Mouse (Mus musculus) heart, adult 2 months (tissue): ENCODE data around the gene Pros1. TPM values are rescaled to one million over a fixed set of nuclear protein-coding genes. Genes with fewer than 3 reads are reported as not detected.

Experiments used
- DNase-seq, 2 experiments: peaks; one replicate each; pipeline ENCODE4 v3.0.0; 2021
- H3K27ac ChIP-seq: fragments of 200-600 bp; 2 replicates; pipeline ENCODE4 v1.8.1; 2022
- H3K27me3 ChIP-seq: fragments of 200-500 bp; 2 replicates; pipeline ENCODE4 v1.6.1; 2012; ENCODE audit warnings: mild to moderate bottlenecking, low read length, inconsistent platforms, mixed read lengths; ENCODE audit not compliant: control insufficient read depth, insufficient read depth
- H3K36me3 ChIP-seq: fragments of 200-500 bp; 2 replicates; pipeline ENCODE4 v1.6.1; 2012; ENCODE audit warnings: low read length, inconsistent platforms; ENCODE audit not compliant: control insufficient read depth, insufficient read depth
- H3K4me1 ChIP-seq: fragments of 200-500 bp; 2 replicates; pipeline ENCODE4 v1.6.1; 2011; ENCODE audit warnings: low read length; ENCODE audit not compliant: control insufficient read depth, insufficient read depth
- H3K4me3 ChIP-seq: fragments of 200-600 bp; 2 replicates; pipeline ENCODE4 v1.8.1; 2022
- H3K79me2 ChIP-seq: fragments of 200-500 bp; replicated peaks from 2 replicates; pipeline ENCODE4 v1.6.1; 2012; ENCODE audit warnings: mild to moderate bottlenecking, inconsistent platforms, low read length, moderate library complexity, mixed read lengths; ENCODE audit not compliant: control insufficient read depth, insufficient read depth
- H3K9ac ChIP-seq: fragments of 200-500 bp; 2 replicates; pipeline ENCODE4 v1.6.1; 2012; ENCODE audit warnings: low read depth, mild to moderate bottlenecking, control low read depth, inconsistent platforms, low read length, mixed read lengths
- CTCF ChIP-seq: fragments of 200-600 bp; IDR thresholded peaks from 2 replicates; pipeline ENCODE4 v1.8.1; 2022; ENCODE audit warnings: antibody characterized with exemption, mild to moderate bottlenecking, moderate library complexity
- EP300 ChIP-seq: fragments of 200-500 bp; IDR thresholded peaks from 2 replicates; pipeline ENCODE4 v1.6.1; 2011; ENCODE audit warnings: low read depth, low read length, control low read depth; ENCODE audit not compliant: insufficient read depth
- POLR2A ChIP-seq: fragments of 200-500 bp; IDR thresholded peaks from 2 replicates; pipeline ENCODE4 v1.6.1; 2011; ENCODE audit warnings: mild to moderate bottlenecking, low read depth, low read length, control low read depth; ENCODE audit not compliant: insufficient read depth
- WGBS: fragments of 180-500 bp; shearing (Covaris S2); methylation state at CpG from one replicate; pipeline ENCODE4 v1.1.7; 2018; 5-methylcytosine and 5-hydroxymethylcytosine counted together
- intact Hi-C: fragments of 180-260 bp; cut with DNase I; formaldehyde crosslinking; loops from one replicate; pipeline ENCODE4 v1.15.1; 2025
- polyA plus RNA-seq: library from polyadenylated mRNA; depleted of rRNA; stranded (reverse); fragments of >200 nt; gene quantifications from 2 replicates; pipeline ENCODE4 v1.2.3, GENCODE M21; 2012
- total RNA-seq, 2 experiments: library from RNA; stranded (reverse); gene quantifications; 2 replicates each; pipeline ENCODE4 v1.2.3; 2021

Gene Pros1
- total and polyA plus RNA-seq, 3 experiments = 5.9 to 17.0 (median 15.5) TPM

DNA sequence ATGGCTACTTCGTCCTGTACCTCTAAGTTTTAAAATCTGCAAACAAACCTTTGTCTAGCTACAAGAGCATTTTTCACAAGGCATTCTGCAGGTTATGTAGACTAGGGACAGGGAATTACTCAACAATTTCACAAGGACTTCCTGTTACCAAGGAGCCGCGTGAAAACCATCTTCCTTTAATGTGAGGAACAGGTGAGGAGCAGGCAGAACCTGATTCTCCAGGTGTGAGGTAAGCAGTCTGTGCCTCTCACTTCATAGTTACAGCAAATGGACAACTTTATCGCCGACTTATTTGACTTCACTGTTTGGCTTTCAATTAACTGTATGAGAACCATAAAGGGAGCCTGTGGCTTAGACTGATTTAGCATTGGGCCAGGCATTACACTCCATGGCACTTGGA lies 39.6 kb upstream of the Pros1 start, which contains the start of gene Stx19:
Stx19 (plus strand) TSS at position 186 of the 400 bp plus-strand sequence.
- 76% methylated on average over 5 of the region's 5 CpGs for WGBS
- no peaks in the 10 kb centered on the region for H3K36me3 ChIP-seq
- H3K9ac ChIP-seq = no peak within 1 kb of the TSS
- H3K27ac ChIP-seq = no peak within 1 kb of the TSS
- H3K4me1 ChIP-seq = no peaks in the 10 kb centered on the region
- no peak for DNase-seq
- TF ChIP-seq EP300 = no peak
- no peak for TF ChIP-seq CTCF
- TF ChIP-seq POLR2A = no peak
- intact Hi-C loops = no loop called here
- no peaks in the 10 kb centered on the region for H3K79me2 ChIP-seq
- no peak within 1 kb of the TSS for H3K4me3 ChIP-seq
- no peaks in the 10 kb centered on the region for H3K27me3 ChIP-seq

DNA sequence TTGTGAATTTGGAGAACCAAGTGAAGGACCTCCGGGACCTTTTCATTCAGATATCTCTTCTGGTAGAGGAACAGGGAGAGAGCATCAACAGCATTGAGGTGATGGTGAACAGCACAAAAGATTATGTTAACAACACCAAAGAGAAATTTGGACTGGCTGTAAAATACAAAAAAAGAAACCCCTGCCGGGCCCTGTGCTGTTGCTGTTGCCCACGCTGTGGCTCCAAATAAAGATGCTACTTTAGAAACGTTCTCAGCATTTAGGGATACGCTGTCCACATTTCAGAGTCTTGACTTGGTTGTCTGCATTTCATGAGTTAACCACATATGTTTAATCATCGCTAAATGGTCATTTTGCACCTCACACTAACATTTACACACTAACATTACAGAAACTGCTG lies 31.6 kb upstream of the Pros1 start:
- no peaks in the 10 kb centered on the region for H3K27me3 ChIP-seq
- no peak overlapping the region for H3K4me3 ChIP-seq
- H3K4me1 ChIP-seq = no peaks in the 10 kb centered on the region
- no peaks in the 10 kb centered on the region for H3K36me3 ChIP-seq
- no peak for DNase-seq
- intact Hi-C loops = no loop called here
- H3K9ac ChIP-seq = no peak overlapping the region
- no peaks in the 10 kb centered on the region for H3K79me2 ChIP-seq
- TF ChIP-seq POLR2A (no peak), CTCF (no peak), EP300 (no peak)
- H3K27ac ChIP-seq = no peak overlapping the region
- 95% methylated on average over 6 of the region's 6 CpGs for WGBS

DNA sequence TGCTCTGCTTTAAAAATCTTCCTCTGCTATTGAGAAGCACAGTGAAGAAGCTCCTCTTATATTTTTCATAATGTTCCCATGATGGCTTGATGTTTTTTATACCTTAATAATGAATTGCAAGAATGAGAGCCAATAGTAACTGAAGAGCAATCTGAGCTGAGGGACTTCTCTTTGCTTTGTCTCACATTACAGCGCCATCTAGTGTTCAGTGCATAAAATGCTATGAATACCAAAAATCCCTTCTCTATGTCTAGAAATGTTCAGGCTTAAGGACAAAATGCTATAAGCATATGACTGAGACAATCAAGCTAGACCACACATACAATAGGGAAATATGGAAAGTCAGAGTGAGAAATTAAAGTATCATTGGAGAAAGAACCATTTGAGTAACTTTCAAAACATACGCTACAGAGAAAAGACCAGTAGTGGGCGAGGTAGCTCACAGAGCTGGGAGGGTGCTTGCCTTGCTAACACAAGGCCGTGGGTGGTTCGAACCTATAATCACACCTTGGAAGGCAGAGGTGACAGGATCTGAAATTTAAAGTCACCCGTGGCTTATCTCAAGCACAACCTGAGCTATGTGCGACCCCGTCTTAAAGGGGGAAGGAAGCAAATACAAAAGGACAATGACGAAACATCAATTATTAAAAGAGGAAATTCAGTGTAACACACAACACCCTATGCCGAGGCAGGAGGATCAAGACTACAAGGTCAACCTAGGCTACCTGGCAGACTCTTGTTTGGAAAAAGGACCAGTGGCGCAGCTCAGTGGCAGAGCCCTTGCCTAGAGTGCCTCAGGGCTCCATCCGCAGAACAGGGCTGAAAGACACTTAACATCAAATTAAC lies 27.7 kb upstream of the Pros1 start:
- no peak for DNase-seq
- H3K27ac ChIP-seq = no peak overlapping the region
- TF ChIP-seq EP300 = no peak
- TF ChIP-seq CTCF = peak; percentile 91
- intact Hi-C loops = loop anchor here (2.0 kb wide), 1 partner anchor 44 kb away; no protein-coding TSS in a partner anchor
- no peaks in the 10 kb centered on the region for H3K27me3 ChIP-seq
- no peak overlapping the region for H3K9ac ChIP-seq
- WGBS = 62% methylated on average over 12 of the region's 12 CpGs
- no peaks in the 10 kb centered on the region for H3K79me2 ChIP-seq
- H3K4me1 ChIP-seq = no peaks in the 10 kb centered on the region
- H3K4me3 ChIP-seq = no peak overlapping the region
- no peaks in the 10 kb centered on the region for H3K36me3 ChIP-seq

DNA sequence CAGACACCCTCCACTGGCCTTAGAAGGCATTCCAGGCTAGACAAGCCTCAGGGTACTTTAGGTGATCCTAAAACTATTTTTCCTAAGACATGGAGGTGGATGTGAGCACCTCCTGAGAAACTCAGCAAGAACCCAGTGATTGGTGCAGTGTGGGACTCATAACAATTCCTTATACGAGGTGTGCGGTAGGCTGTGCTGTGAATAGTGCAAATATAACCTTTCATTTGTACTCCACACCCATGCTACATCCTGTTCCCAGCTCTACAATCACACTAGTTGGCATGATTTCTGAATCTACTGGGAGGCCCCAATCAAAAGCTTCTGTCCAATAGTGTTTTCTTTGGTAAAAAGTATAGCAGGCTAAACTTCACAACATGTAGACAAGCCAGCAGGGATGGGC lies 22.1 kb upstream of the Pros1 start:
- Histone ChIP-seq H3K79me2 (no peaks in the 10 kb centered on the region), H3K27me3 (no peaks in the 10 kb centered on the region), H3K4me3 (no peak overlapping the region), H3K4me1 (peaks cover 3% of the 10 kb centered on the region; the same call in 1 of the 2 replicates), H3K36me3 (no peaks in the 10 kb centered on the region), H3K27ac (peak overlapping the region; percentile 33; the same call in 1 of the 2 replicates), H3K9ac (no peak overlapping the region)
- DNase-seq = no peak
- WGBS = 44% methylated on average over 2 of the region's 2 CpGs
- TF ChIP-seq POLR2A = no peak
- TF ChIP-seq EP300 = no peak
- no peak for TF ChIP-seq CTCF
- intact Hi-C loops = no loop called here

DNA sequence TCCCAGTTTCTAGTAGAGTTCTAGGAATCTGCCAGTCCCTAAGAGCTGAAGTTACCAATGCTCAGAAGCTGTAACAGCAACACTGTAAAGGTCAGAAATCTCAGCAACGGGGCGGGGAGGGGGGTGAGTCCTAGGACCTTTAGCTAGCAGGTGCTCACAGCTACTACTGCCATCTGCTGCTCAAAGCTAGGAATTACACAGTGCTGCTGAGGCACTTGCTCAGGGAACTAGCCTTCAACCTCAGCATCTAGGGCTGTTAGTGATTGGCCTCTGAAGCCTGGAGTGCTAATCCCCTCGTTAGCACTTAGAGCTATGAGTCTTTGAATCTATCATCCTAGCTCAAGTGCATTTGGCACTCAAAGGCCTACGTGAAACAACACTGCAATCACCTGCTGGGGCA lies 21.6 kb upstream of the Pros1 start:
- peaks cover 3% of the 10 kb centered on the region; the same call in 1 of the 2 replicates for H3K4me1 ChIP-seq
- TF ChIP-seq EP300 (no peak), CTCF (peak; percentile 93)
- H3K4me3 ChIP-seq = no peak overlapping the region
- peak; percentile 24 to 37 for DNase-seq
- 21% methylated on average over 4 of the region's 4 CpGs for WGBS
- no peaks in the 10 kb centered on the region; the same call in 1 of the 2 replicates for H3K79me2 ChIP-seq
- intact Hi-C loops = no loop called here
- no peaks in the 10 kb centered on the region for H3K27me3 ChIP-seq
- H3K9ac ChIP-seq = no peak overlapping the region
- H3K27ac ChIP-seq = no peak overlapping the region
- no peaks in the 10 kb centered on the region for H3K36me3 ChIP-seq

DNA sequence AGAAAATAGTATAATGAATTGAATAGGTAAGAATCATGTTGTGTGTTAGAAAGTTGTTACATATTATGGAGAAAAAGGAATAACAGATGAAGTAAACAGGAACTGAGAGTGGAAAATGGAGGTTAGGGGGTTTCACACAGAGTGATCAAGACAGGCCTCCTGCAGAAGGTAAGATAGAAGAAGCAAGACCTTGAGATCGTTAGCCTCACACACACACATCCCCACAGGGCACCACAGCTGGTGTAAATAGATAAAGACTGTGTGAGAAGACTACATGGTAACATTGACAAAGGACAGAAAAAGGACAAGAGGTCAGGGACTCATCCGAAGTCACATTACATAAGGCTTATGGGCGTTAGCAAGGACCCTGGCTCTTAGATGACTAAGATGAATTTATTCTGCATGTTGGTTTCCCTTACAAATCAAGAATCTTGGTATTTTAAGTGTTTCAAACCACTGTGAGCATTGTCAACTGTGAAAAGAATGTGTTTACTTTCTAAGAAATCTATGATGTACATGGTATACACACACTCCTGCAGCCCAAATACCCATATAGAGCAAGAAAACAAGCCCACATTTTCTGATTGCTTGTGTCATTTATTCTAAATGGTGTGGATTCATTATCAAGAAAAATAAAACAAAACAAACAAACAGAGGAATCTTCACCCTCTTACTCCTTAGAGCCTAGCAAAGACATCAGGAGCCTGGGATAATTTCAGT lies 19.9 kb upstream of the Pros1 start:
- WGBS = 52% methylated on average over 3 of the region's 3 CpGs

More for the DNA sequence above, 19.9 kb upstream of the Pros1 start:
- DNase-seq = no peak
- intact Hi-C loops = no loop called here
- no peak overlapping the region for H3K4me3 ChIP-seq
- no peaks in the 10 kb centered on the region for H3K36me3 ChIP-seq
- H3K4me1 ChIP-seq = peaks cover 3% of the 10 kb centered on the region; the same call in 1 of the 2 replicates
- H3K9ac ChIP-seq = no peak overlapping the region
- H3K79me2 ChIP-seq = no peaks in the 10 kb centered on the region; the same call in 1 of the 2 replicates
- TF ChIP-seq CTCF (no peak), POLR2A (no peak), EP300 (no peak)
- no peaks in the 10 kb centered on the region for H3K27me3 ChIP-seq
- H3K27ac ChIP-seq = no peak overlapping the region
